Mouse (Mus musculus) frontal cortex, postnatal 25 days (tissue): ENCODE data around the gene Nfasc.

Experiments
- DNase-seq, 2 experiments: peaks; one replicate each; pipeline ENCODE4 v3.0.0; 2022; ENCODE audit warnings: low spot score in 2 of 2

Gene Nfasc

GRCm38 (mm10) chr1:132581845-132582839 is 159.5 kb downstream of the Nfasc start:
- DNase-seq = no peak

- no peak for DNase-seq
Observed at GRCm38 (mm10) chr1:132580063-132580462, 161.5 kb downstream of the Nfasc start.

GRCm38 (mm10) chr1:132576845-132577244 is 164.8 kb downstream of the Nfasc start:
- no peak for DNase-seq

- no peak for DNase-seq
Observed at GRCm38 (mm10) chr1:132572851-132573250, 168.7 kb downstream of the Nfasc start.

- no peak for DNase-seq
Observed at GRCm38 (mm10) chr1:132571613-132572012, 170.0 kb downstream of the Nfasc start.

GRCm38 (mm10) chr1:132570906-132571305 is 170.7 kb downstream of the Nfasc start:
- DNase-seq = no peak

GRCm38 (mm10) chr1:132570068-132570780 is 171.4 kb downstream of the Nfasc start:
- no peak for DNase-seq

GRCm38 (mm10) chr1:132569516-132569915 is 172.1 kb downstream of the Nfasc start:
- no peak for DNase-seq

GRCm38 (mm10) chr1:132567336-132568125 is 174.1 kb downstream of the Nfasc start:
- no peak for DNase-seq

GRCm38 (mm10) chr1:132565766-132566165 is 175.8 kb downstream of the Nfasc start:
- DNase-seq = no peak

GRCm38 (mm10) chr1:132564946-132565345 is 176.7 kb downstream of the Nfasc start:
- DNase-seq = no peak

GRCm38 (mm10) chr1:132562337-132562795 is 179.2 kb downstream of the Nfasc start:
- no peak for DNase-seq

GRCm38 (mm10) chr1:132560907-132561700 is 180.5 kb downstream of the Nfasc start:
- DNase-seq = no peak

GRCm38 (mm10) chr1:132559045-132559444 is 182.6 kb downstream of the Nfasc start:
- DNase-seq = no peak

- no peak for DNase-seq
Observed at GRCm38 (mm10) chr1:132557901-132558631, 183.5 kb downstream of the Nfasc start.

- DNase-seq = no peak
Observed at GRCm38 (mm10) chr1:132543789-132544188, 197.8 kb downstream of the Nfasc start.

- peak in 1 of 2 experiments; percentile 57 for DNase-seq
Observed at GRCm38 (mm10) chr1:132542762-132543306, 198.8 kb downstream of the Nfasc start, which contains the start of gene Cntn2. TSS of gene Cntn2 (minus strand) at chr1:132543256.

- DNase-seq = no peak
Observed at GRCm38 (mm10) chr1:132541824-132542599, 199.6 kb downstream of the Nfasc start.
